Mouse (Mus musculus) embryonic stem cell, embryonic (primary cell): ENCODE data around the gene Prkn.
"Not testable (repeated sequence)": the region's sequence is repeated elsewhere in the genome, so short reads cannot be mapped to it uniquely, and the experiment has no call there.

Experiments
- CTCF ChIA-PET, 4 experiments: fragments of 300-600 bp in 2 of 4; fragments of 350-600 bp in 2 of 4; sonication (Branson Sonifier 250); formaldehyde crosslinking; loops; one replicate each; lab custom pipeline; 2022; ENCODE audit warnings: inconsistent platforms in 2 of 4; lab: Charles Lee
- POLR2A ChIA-PET, 4 experiments: fragments of 300-600 bp in 2 of 4; fragments of 350-600 bp in 2 of 4; sonication (Branson Sonifier 250); formaldehyde crosslinking; loops; one replicate each; lab custom pipeline; 2022; ENCODE audit warnings: antibody characterized with exemption in 4 of 4, inconsistent platforms in 1 of 4; lab: Charles Lee

Gene Prkn

DNA sequence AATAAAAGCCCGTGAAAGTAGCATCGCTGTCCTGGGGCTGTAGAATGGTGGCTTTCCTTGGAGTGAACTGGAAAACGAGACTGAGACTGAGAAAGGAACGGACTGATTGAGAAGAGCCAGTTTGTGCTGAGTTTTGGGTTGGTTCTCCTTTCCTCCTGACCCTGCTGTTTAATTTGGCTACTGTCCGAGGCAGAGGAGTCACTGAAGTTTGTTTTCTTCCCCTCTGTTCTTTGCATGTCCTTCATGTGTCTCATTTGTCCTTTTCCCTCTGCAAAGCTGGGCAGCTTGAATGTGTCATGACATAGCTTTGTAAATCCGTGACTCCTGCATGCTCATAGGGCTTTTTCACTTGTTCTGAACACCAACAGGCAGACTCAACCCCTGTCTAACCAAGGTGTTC is 249.2 kb downstream of the Prkn start:
- POLR2A ChIA-PET = no interaction called here
- CTCF ChIA-PET = no interaction called here

DNA sequence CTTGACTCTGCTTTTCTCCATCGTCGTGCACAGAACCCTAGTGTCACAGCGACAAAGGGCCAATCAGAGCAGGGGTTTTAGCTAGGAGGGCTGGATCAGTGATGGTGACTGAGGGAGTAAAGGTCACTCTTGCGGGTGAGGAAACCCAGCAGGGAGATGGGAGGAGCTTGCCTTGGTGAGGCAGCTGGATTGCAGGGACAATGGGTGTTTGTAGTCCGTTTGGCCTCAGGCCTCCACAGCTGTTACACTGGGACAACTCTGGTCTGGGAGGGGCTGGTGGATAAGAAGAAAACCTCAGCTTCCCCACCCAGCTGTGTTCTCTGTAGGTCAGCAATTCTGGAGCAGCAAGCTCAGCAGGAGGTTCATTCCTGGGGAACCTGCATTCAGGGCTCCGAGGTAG is 252.7 kb downstream of the Prkn start:
- ChIA-PET CTCF (interaction anchor here in 2 of 4 experiments (0.6 kb wide), 2 partner anchors 25 to 775 kb away, joined by 3 to 4 read pairs; no protein-coding TSS in a partner anchor), POLR2A (interaction anchor here in 3 of 4 experiments (0.5 to 1.5 kb wide), 9 partner anchors 9 to 1018 kb away, joined by 3 to 5 read pairs (median 3); no protein-coding TSS in a partner anchor)

DNA sequence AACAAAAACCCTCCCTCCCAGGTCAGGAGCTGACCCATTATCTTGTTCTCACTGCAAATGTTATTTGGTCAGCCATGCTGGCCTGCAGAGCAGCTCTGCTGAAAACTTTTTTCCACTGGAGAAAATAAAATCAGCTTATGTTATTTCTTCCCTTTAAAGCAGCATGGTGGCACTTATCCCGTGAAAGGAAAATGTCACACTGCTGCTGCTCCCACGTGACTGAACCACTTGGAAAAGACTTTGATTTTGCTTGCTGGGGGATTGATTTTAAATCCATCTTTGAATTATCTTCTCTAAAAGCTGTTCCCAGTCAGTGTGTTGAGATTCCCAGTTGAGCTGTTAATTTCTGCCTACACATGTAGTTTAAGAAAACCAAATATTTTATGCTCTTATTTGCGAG is 253.1 kb downstream of the Prkn start:
- ChIA-PET CTCF (interaction anchor here in 1 of 4 experiments (0.6 kb wide), 1 partner anchor 776 kb away, joined by 3 read pairs; no protein-coding TSS in a partner anchor), POLR2A (interaction anchor here in 3 of 4 experiments (0.5 to 1.5 kb wide), 9 partner anchors 9 to 1017 kb away, joined by 3 to 5 read pairs (median 3); no protein-coding TSS in a partner anchor)

DNA sequence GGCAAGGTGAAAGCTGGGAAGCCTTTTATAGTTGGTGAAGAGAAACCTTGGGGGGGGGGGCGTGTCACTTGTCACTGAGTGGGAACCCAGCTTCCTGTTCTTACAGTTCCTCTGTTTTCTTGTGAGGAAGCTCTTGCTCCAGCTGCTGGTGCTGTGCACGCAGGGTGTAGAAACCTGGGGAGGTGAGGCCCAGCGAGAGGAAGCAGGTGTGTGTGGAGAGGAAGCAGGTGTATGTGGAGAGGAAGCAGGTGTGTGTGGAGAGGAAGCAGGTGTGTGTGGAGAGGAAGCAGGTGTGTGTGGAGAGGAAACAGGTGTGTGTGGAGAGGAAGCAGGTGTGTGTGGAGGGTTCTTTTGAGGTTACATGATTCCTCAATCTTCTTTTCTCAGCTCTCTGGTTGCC is 266.8 kb downstream of the Prkn start:
- CTCF ChIA-PET = interaction anchor here in 1 of 4 experiments (0.6 kb wide), 1 partner anchor 588 kb away, joined by 4 read pairs; no protein-coding TSS in a partner anchor
- POLR2A ChIA-PET = interaction anchor here in 1 of 4 experiments (1.6 kb wide), 1 partner anchor 14 kb away, joined by 5 read pairs; no protein-coding TSS in a partner anchor

DNA sequence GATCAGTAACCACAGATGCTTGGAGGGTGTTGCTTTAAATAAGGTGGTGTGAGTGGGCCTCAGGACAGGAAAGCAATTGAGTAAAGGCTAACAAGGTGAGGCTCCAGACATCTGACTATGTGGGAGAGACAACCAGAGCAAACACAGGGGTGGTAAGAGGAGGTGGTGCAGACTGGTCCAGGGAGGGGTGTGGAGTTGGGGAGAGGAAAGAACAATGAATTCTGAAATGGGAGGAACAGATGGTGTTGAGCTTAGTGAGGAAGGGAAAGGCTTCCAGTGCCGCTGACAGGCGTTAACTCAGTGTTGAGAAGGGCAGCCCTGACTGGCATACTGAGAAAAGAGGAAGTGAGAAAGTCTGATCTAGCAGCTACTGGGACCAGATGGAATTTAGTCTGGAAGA is 267.7 kb downstream of the Prkn start:
- POLR2A ChIA-PET = interaction anchor here in 1 of 4 experiments (1.3 kb wide), 1 partner anchor 15 kb away, joined by 3 read pairs; no protein-coding TSS in a partner anchor

DNA sequence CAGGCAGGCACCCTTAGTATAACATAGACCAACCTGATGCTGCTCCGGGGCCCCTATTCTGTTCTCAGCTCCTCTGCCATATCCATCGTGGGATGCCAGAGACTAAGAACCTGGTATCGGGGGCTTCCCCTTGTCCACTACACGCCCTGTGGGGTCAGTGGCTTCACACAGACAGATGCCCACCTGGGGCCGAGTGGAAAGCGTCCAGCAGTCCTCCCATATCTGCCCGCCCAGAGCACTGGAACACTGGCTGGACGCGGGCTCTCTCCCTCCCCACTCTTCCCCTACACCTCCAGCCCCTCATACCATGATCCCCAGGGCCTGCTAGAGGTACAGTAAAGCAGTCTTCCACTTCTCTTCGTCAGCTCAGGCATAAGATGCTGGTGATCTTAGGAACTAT is 277.3 kb downstream of the Prkn start:
- ChIA-PET CTCF (no interaction called here), POLR2A (no interaction called here)

More for the DNA sequence above, 267.7 kb downstream of the Prkn start:
- CTCF ChIA-PET = no interaction called here

DNA sequence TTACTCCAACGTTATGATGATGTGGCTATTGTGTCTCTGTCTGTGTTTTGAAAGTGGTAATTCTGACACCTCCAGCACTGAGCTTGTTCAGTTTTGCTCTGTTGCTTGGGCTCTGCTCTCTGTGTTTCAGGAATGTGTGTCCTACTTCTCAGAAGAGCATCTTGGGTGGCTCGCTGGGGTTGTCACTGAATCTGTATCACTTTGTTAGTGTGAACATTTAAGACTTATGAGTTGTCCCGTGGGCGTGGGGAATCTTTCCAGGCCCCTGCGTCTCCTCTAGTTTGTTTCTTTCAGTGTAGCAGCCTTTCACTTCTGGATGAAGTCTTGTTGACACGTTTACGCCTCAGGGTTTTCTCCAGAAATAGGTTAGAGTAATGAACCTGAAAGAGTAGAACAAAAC is 283.9 kb downstream of the Prkn start:
- ChIA-PET CTCF (no interaction called here), POLR2A (no interaction called here)

DNA sequence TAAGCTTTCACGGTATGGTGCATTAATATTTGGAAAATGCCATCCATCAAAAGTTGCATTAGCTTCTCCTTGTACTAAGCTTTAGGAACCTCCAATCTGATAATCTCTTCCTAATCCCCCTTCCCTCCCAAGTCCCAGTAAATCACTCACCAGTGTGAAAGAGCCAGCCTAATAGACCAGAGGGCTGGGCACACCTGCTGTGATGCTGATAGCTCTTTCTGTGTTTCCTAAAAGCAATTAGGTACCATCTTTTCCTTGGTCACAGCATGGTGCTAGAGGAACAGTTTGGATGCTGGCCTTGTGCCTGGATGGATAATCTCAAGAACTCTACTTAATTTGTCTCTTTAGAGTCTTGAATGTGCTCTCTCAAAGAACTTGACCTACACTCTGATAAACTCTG is 287.0 kb downstream of the Prkn start:
- ChIA-PET POLR2A (no interaction called here), CTCF (no interaction called here)

DNA sequence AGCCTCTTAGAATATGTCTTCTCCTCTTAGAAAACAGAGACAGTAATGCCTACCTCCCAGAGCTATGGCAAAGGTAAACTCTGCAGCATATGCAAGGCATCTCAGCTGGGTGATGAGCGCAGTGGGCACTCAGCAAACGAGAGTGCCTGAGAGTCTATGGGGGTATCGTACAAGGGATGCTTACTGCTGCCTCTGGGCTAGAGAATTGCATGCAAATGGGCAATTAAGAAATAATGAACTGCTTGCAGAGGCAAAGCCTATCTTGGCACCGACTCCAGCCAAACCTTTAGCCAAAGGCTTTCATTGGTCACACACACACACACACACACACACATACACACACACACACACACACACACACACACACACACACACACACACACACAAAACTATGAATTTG is 290.7 kb downstream of the Prkn start:
- CTCF ChIA-PET = interaction anchor here in 1 of 4 experiments (0.8 kb wide), 1 partner anchor 482 kb away, joined by 13 read pairs; no protein-coding TSS in a partner anchor
- POLR2A ChIA-PET = no interaction called here

DNA sequence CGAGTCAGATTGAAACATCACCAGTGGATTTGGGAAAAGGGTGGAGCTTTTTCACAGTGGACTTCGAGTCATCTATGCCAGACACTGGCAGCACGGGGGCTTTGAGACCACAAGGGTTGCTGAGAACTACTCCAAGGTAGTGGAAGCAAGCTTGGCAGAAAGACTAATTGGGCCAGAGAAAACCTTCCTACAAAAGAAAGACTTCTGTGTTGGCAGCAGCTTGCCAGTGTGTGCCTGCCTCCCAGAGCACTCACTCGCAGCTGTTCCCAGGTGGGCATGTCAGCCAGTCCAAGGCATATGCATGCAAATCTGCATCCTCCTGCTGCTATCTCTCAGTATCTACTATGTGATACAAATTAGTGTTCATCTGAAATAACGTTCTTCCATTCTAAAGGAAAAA is 302.1 kb downstream of the Prkn start:
- ChIA-PET CTCF (no interaction called here), POLR2A (no interaction called here)

DNA sequence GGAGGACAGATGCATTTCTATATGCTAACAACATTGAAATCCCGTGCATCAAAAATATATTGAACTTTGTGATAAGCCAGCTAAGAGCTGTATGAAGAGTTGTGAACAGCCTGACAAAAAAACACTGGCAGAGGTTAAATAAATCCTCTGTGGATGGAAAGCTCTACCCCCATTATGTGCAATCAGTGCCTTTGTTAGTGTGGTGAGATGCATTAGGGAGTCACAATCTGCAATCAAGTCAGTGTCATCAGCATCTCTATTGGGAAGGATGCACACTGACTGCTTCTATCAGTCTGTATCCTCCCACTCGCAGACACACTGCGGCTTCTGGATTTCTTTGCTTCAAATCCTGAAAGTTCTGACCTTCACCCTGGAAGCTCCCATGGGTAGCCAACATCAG is 315.9 kb downstream of the Prkn start:
- POLR2A ChIA-PET = interaction anchor here in 1 of 4 experiments (1.1 kb wide), 1 partner anchor 38 kb away, joined by 3 read pairs; no protein-coding TSS in a partner anchor
- CTCF ChIA-PET = no interaction called here

DNA sequence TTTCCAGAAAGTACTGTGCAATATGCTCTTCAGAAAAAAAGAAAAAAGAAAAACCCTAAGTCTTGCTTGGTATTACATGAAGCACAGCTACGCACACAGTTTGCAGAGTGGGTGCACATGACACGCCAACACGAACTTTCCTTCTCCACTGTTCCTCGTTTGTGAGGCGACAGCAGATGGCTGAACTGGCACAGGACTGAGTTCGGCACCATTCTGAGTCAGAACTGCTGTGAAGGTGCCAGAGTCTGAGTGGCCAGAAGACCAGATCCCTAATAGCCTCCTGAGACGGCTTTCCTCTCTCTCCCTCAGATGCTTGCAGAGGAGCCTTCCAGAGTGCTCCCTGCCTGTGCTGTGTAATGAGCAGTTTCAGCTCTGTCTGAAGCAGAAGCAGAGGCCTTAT is 317.4 kb downstream of the Prkn start:
- ChIA-PET CTCF (no interaction called here), POLR2A (no interaction called here)

DNA sequence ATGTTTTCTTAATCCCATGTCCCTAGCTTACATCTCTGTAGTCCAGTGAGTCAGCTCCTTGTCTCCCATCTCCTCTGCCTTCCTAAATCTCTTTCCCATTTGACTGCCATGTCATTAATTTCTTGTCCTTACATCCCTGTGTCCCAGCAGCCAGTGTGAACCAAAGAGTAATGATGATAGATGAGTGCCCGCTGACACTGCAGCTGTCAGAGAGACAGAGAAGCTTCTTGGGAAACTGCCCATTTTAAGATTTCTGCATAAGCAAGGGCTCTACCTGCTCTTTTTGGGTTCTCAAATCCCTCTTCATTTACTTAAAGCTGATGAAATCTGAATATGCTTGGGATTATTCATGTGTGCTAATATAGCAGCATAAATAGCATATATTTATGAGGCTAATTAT is 321.3 kb downstream of the Prkn start:
- ChIA-PET CTCF (interaction anchor here in 1 of 4 experiments (0.6 kb wide), 1 partner anchor 877 kb away, joined by 3 read pairs; no protein-coding TSS in a partner anchor), POLR2A (interaction anchor here in 1 of 4 experiments (0.6 kb wide), 1 partner anchor 82 kb away, joined by 4 read pairs; no protein-coding TSS in a partner anchor)

DNA sequence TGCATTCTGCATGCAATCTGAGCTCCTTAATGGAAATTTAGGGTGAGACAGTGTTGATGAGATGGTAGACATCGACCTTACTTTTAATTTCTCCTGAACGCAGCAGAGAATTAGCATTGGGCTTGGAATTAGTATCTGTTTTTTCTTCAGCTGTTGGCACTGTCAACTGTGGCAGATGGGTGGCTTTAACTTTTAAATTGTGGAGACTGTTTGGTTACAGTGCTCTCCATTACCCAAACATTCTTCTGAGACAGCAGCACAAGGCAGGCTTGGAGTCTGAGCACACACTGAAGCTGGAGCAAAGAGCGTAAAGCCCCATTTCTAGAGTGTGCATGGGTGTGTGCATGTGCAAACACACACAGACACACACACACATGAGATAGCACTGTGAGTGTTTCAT is 322.6 kb downstream of the Prkn start:
- ChIA-PET POLR2A (no interaction called here), CTCF (no interaction called here)

DNA sequence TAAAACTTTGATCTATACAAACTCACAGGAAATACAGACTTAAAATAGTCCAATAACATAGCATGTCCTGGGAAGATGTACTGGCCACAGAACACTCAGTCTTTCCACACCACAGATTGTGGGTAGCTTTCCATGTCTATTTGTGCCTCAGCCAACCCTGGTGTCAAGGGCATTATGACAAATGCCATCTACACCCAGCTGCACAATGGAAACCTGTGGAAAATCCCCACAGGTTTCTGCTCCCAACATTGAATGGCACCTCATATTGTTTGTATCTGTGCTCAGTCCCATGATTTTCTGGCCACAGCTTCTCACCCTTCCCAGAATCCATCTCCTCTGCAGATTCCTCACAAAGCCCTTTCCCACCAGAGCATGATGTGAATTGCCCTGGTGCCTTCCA is 347.2 kb downstream of the Prkn start:
- POLR2A ChIA-PET = no interaction called here
- CTCF ChIA-PET = no interaction called here

DNA sequence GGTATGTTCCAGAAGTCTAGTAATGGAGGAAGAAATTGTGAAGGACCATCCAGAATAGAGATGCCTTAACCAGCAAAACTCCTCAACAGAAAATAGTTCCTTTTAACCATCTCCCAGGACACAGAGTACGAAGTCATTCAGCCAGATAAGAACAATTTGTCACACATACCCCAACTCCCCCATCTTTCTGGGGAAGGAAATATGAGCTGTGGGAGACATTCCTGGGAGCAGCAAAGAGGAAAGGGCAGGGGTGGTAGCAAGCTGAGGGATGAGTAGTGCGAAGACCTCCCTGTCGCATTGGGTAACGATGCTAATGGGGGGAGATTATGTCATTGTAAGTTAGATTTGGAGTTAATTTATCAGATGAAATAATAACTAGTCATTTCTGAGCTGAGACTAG is 348.3 kb downstream of the Prkn start:
- POLR2A ChIA-PET = interaction anchor here in 1 of 4 experiments (1.1 kb wide), 1 partner anchor 174 kb away, joined by 3 read pairs; no protein-coding TSS in a partner anchor
- CTCF ChIA-PET = no interaction called here

DNA sequence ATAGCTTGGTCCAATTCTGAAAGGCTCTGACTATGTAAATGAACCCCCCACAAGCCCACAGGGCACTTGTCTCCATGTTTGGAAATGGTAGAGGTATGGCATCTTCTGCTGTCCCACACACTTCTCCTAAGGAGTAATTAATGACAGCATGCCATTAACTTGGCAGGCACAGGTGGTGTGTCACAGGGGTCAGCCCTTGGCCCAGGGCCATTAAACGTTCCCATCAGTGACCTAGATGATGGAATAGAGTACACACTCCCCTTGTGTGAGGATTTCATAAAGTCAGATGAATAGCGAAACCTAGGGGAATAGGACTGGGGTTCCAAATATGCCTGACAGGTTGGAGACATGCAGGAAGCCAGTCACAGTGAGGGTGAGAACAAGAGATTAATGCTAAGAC is 350.1 kb downstream of the Prkn start:
- ChIA-PET CTCF (no interaction called here), POLR2A (no interaction called here)

DNA sequence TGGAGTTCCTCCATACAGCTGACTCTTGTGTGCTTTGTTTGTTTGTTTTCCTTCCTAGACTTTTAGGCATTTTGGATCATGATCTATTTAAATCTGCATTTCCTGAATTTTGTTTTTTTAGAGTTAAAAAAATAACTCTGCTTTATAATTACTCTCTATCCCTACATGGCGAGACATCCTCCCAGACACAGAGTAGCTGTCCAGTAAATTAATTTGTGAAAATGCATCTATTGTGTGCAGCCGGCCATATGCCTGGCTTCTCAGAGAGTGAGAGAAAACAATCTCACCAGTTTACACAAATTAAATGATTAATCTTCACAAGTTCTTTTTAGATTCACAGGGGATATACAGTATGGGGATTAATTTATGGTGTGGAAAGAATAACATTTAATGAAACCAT is 357.9 kb downstream of the Prkn start:
- CTCF ChIA-PET = no interaction called here
- POLR2A ChIA-PET = no interaction called here

DNA sequence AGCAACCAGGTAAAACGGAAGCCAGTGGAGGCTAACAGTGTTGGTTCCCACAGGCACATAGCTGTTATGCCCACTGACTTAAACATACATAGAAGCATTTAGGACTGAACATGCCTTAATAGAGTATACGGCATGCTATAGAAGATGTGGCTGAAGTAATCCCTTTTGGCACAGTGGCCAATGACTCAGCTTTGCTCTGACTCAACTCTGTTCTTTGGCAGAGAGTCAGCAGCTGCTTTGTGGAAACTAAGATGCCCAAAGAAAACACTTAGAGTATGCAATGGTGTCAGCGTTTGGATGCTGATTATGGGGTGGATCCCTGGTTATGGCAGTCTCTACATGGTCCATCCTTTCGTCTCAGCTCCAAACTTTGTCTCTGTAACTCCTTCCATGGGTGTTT is 368.9 kb downstream of the Prkn start:
- POLR2A ChIA-PET, CTCF ChIA-PET: not testable (repeated sequence)

DNA sequence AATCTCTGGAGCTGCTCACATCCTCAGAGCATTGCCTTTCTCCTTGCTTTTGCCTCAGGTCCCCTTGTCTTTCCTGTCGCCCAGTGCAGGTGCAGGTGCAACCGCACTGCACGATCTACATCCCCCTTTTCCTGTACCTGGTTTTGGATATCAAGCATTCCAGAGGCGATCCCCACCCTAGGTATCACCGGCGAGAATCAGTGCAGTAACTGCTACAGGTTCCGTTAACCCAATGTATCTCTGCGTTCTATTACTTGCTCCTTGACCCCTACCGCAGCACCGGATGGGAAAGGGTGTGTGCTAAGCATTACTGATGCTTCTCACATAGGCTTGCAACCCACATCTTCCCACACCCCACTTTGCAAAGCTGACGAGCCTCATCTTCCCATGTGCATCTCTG is 370.8 kb downstream of the Prkn start:
- POLR2A ChIA-PET = interaction anchor here in 1 of 4 experiments (0.7 kb wide), 1 partner anchor 284 kb away, joined by 3 read pairs; no protein-coding TSS in a partner anchor
- CTCF ChIA-PET = no interaction called here

DNA sequence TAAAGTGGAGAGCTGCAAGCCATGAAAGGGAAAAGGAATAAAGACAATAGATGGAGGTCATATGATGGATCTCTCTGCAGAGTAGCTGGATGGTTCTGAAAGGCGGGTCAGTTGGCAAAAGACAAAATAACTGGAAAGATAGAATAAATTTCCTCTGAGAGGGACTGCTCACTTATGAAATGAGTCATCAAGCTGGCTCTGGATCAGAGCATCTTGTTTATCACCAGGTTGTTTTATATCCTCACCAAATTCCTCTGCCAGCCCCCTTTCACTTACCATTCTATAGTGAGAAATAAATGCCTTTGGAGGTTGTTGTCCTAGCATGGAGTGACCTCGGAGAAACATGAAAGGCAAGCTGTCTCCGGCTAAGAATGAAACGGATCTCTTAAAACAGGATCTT is 371.4 kb downstream of the Prkn start:
- CTCF ChIA-PET = no interaction called here
- POLR2A ChIA-PET = interaction anchor here in 2 of 4 experiments (0.7 kb wide), 2 partner anchors 137 to 284 kb away, joined by 3 read pairs; no protein-coding TSS in a partner anchor
